Mouse (Mus musculus) bone marrow macrophage, adult 2 months (primary cell): ENCODE results near the gene Mdm2. TPM values are rescaled to one million over a fixed set of nuclear protein-coding genes. Genes with fewer than 3 reads are reported as not detected.

Experiments used
- H3K27ac ChIP-seq: 2 replicates; pipeline ENCODE4 v1.5.1; 2012; ENCODE audit warnings: low read depth, low read length; ENCODE audit not compliant: insufficient read depth
- H3K4me1 ChIP-seq: 2 replicates; pipeline ENCODE4 v1.6.1; 2012; ENCODE audit warnings: low read length; ENCODE audit not compliant: control insufficient read depth, insufficient read depth
- H3K4me3 ChIP-seq: 2 replicates; pipeline ENCODE4 v1.5.1; 2012; ENCODE audit warnings: mild to moderate bottlenecking, low read length, moderate library complexity; ENCODE audit not compliant: insufficient read depth
- CTCF ChIP-seq: IDR thresholded peaks from 2 replicates; pipeline ENCODE4 v1.5.1; 2012; ENCODE audit warnings: low read depth, mild to moderate bottlenecking, low read length, moderate library complexity
- POLR2A ChIP-seq: IDR thresholded peaks from 2 replicates; pipeline ENCODE4 v1.6.1; 2012; ENCODE audit warnings: mild to moderate bottlenecking, low read depth, low read length, borderline replicate concordance
- polyA plus RNA-seq: library from polyadenylated mRNA; stranded (reverse); fragments of >200 nt; gene quantifications from 2 replicates; pipeline ENCODE4 v1.2.4, GENCODE M21; 2012; ENCODE audit not compliant: missing spikeins, insufficient read depth, insufficient read length

Gene Mdm2
- polyA plus RNA-seq, 1 experiment = 95.5 TPM

DNA sequence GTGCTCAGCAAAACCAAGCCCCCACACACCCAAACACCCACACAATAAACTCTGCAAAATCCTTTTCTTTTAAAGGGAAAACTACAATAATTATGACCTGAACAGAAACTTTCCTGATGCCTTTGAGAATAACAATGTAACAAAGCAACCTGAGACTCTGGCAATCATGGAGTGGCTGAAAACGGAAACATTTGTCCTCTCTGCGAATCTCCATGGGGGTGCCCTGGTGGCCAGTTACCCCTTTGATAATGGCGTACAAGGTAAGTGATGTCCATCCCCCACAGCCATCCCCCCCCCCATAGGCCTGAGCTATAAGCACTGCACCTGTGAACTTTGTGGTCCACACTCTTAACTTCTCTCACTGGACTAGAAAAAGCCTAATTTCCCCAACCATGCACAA lies 40.5 kb downstream of the Mdm2 start:
- no peak overlapping the region for H3K27ac ChIP-seq
- H3K4me1 ChIP-seq = no peaks in the 10 kb centered on the region
- TF ChIP-seq CTCF = no peak
- TF ChIP-seq POLR2A = no peak
- H3K4me3 ChIP-seq = no peak overlapping the region

GRCm38 (mm10) chr10:117669449-117670090 lies 41.0 kb downstream of the Mdm2 start:
- Histone ChIP-seq H3K4me1 (no peaks in the 10 kb centered on the region), H3K27ac (no peak overlapping the region), H3K4me3 (no peak overlapping the region)
- TF ChIP-seq CTCF (no peak), POLR2A (no peak)

GRCm38 (mm10) chr10:117668546-117669300 lies 41.8 kb downstream of the Mdm2 start:
- Histone ChIP-seq H3K4me3 (no peak overlapping the region), H3K27ac (no peak overlapping the region), H3K4me1 (no peaks in the 10 kb centered on the region)
- TF ChIP-seq POLR2A = no peak
- TF ChIP-seq CTCF = no peak

GRCm38 (mm10) chr10:117667663-117668507 lies 42.7 kb downstream of the Mdm2 start:
- Histone ChIP-seq H3K27ac (no peak overlapping the region), H3K4me3 (no peak overlapping the region), H3K4me1 (no peaks in the 10 kb centered on the region)
- TF ChIP-seq POLR2A = no peak
- TF ChIP-seq CTCF = no peak

DNA sequence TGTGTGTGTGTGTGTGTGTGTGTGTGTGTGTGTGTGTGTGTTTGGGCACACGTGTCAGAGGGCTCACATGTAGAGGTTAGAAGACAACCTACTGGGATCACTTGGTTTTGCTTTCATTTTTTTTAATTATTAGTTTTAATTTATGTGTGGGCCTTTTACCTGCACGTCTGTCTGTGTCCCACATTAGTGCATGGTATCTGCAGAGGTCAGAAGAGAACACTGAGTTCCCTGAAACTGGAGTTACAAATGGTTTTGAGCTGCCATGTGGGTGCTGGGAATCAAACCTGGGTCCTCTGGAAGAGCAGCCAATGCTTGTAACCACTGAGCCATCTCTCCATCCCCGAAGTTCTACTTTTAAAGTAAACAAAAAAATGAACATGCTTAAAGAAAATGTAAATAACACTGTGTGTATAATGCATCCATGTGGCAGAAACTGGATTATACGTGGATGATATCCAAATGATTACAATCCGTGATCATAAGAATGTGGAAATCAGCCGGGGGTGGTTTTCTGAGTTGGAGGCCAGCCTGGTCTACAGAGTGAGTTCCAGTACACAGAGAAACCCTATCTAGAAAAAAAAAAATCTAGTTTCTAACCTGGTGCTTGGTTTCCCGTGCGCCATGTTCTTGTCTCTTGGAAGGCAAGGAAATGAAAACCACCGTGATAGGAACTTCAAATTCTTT lies 43.5 kb downstream of the Mdm2 start:
- Histone ChIP-seq H3K4me1 (no peaks in the 10 kb centered on the region), H3K27ac (no peak overlapping the region), H3K4me3 (no peak overlapping the region)
- TF ChIP-seq CTCF = no peak
- no peak for TF ChIP-seq POLR2A

GRCm38 (mm10) chr10:117666361-117666760 lies 44.2 kb downstream of the Mdm2 start:
- TF ChIP-seq POLR2A (no peak), CTCF (no peak)
- Histone ChIP-seq H3K27ac (no peak overlapping the region), H3K4me3 (no peak overlapping the region), H3K4me1 (no peaks in the 10 kb centered on the region)

- H3K4me3 ChIP-seq = no peak overlapping the region
- H3K27ac ChIP-seq = no peak overlapping the region
- no peak for TF ChIP-seq POLR2A
- no peak for TF ChIP-seq CTCF
- H3K4me1 ChIP-seq = no peaks in the 10 kb centered on the region
These were observed 44.9 kb downstream of the Mdm2 start for GRCm38 (mm10) chr10:117665376-117666275.

DNA sequence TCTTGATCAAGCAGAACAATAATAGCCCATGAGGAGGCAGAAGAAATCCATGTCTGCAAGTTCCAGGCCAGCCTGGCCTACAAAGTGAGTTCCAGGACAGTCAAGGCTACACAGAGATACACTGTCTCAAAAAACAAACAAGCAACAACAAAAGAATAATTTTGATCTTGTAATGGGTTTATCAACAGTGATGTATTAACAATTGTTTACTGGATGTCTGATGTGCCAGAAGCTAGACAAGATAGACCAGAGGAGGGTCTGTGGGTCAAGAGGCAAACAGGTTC lies 45.7 kb downstream of the Mdm2 start:
- Histone ChIP-seq H3K4me3 (no peak overlapping the region), H3K4me1 (no peaks in the 10 kb centered on the region), H3K27ac (no peak overlapping the region)
- no peak for TF ChIP-seq POLR2A
- TF ChIP-seq CTCF = no peak
